Mouse (Mus musculus) retina, postnatal 7 days (tissue): ENCODE results near the gene Fbn1.

Experiments used
- DNase-seq: peaks from one replicate; pipeline ENCODE4 v3.0.0-alpha.2; 2012; ENCODE audit warnings: low read depth, low spot score

Gene Fbn1

GRCm38 (mm10) chr2:125340381-125340780 lies 167.4 kb downstream of the Fbn1 start:
- no peak for DNase-seq

GRCm38 (mm10) chr2:125337239-125337638 lies 170.6 kb downstream of the Fbn1 start:
- no peak for DNase-seq

GRCm38 (mm10) chr2:125335206-125335605 lies 172.6 kb downstream of the Fbn1 start:
- DNase-seq, result no peak

- DNase-seq, result no peak
Observed at GRCm38 (mm10) chr2:125334163-125334562, 173.6 kb downstream of the Fbn1 start.

- DNase-seq, result no peak
Observed at GRCm38 (mm10) chr2:125331581-125331980, 176.2 kb downstream of the Fbn1 start.

- no peak for DNase-seq
Observed at GRCm38 (mm10) chr2:125330506-125330905, 177.3 kb downstream of the Fbn1 start.

- DNase-seq, result no peak
Observed at GRCm38 (mm10) chr2:125325125-125325855, 182.5 kb downstream of the Fbn1 start.

- no peak for DNase-seq
Observed at GRCm38 (mm10) chr2:125324455-125324854, 183.3 kb downstream of the Fbn1 start.

- DNase-seq, result no peak
Observed at GRCm38 (mm10) chr2:125323347-125323746, 184.4 kb downstream of the Fbn1 start.

GRCm38 (mm10) chr2:125322581-125322980 lies 185.2 kb downstream of the Fbn1 start:
- DNase-seq, result no peak

- no peak for DNase-seq
Observed at GRCm38 (mm10) chr2:125321071-125321470, 186.7 kb downstream of the Fbn1 start.

- no peak for DNase-seq
Observed at GRCm38 (mm10) chr2:125319651-125320050, 188.1 kb downstream of the Fbn1 start.

GRCm38 (mm10) chr2:125318371-125319061 lies 189.3 kb downstream of the Fbn1 start:
- DNase-seq, result no peak

- no peak for DNase-seq
Observed at GRCm38 (mm10) chr2:125315203-125315602, 192.6 kb downstream of the Fbn1 start.

- DNase-seq, result no peak
Observed at GRCm38 (mm10) chr2:125314169-125314925, 193.4 kb downstream of the Fbn1 start.

GRCm38 (mm10) chr2:125309710-125310109 lies 198.1 kb downstream of the Fbn1 start:
- DNase-seq, result no peak

GRCm38 (mm10) chr2:125305671-125306070 lies 202.1 kb downstream of the Fbn1 start:
- no peak for DNase-seq

GRCm38 (mm10) chr2:125304746-125305145 lies 203.0 kb downstream of the Fbn1 start:
- DNase-seq, result no peak

GRCm38 (mm10) chr2:125303764-125304384 lies 203.9 kb downstream of the Fbn1 start:
- no peak for DNase-seq

- no peak for DNase-seq
Observed at GRCm38 (mm10) chr2:125302625-125302924, 205.2 kb downstream of the Fbn1 start.

GRCm38 (mm10) chr2:125301877-125302624 lies 205.7 kb downstream of the Fbn1 start:
- DNase-seq, result no peak
